Mouse (Mus musculus) spleen, adult 18-20 months (tissue): ENCODE measurements at regions not wholly inside any gene's neighbourhood (a gene's known extent, or its start where the extent isn't known, plus 50 kb on each side); places are given as distances from the start of the nearest gene placed in this dataset.

ENCODE experiments used
- DNase-seq, 2 experiments: peaks; one replicate each; pipeline ENCODE4 v3.0.0; 2022; ENCODE audit warnings: mixed read lengths in 2 of 2

- DNase-seq = no peak
Observed at GRCm38 (mm10) chr2:46358225-46358624, 1241.0 kb upstream of the Zeb2 start.

GRCm38 (mm10) chr2:46356651-46357050, 1239.5 kb upstream of the Zeb2 start:
- DNase-seq = no peak

GRCm38 (mm10) chr2:46340694-46341093, 1223.5 kb upstream of the Zeb2 start:
- no peak for DNase-seq

- no peak for DNase-seq
Observed at GRCm38 (mm10) chr2:46316666-46317065, 1199.5 kb upstream of the Zeb2 start.

GRCm38 (mm10) chr2:46315243-46315642, 1198.0 kb upstream of the Zeb2 start:
- no peak for DNase-seq

- no peak for DNase-seq
Observed at GRCm38 (mm10) chr2:46307582-46308153, 1190.5 kb upstream of the Zeb2 start.

- no peak for DNase-seq
Observed at GRCm38 (mm10) chr2:46302627-46303026, 1185.4 kb upstream of the Zeb2 start.

- DNase-seq = no peak
Observed at GRCm38 (mm10) chr2:46297274-46297843, 1180.2 kb upstream of the Zeb2 start.

- no peak for DNase-seq
Observed at GRCm38 (mm10) chr2:46283929-46284598, 1166.9 kb upstream of the Zeb2 start.

GRCm38 (mm10) chr2:46280822-46281221, 1163.6 kb upstream of the Zeb2 start:
- no peak for DNase-seq

GRCm38 (mm10) chr2:46261618-46262017, 1144.4 kb upstream of the Zeb2 start:
- DNase-seq = no peak

- no peak for DNase-seq
Observed at GRCm38 (mm10) chr2:46251562-46251961, 1134.4 kb upstream of the Zeb2 start.

- no peak for DNase-seq
Observed at GRCm38 (mm10) chr2:46245717-46246116, 1128.5 kb upstream of the Zeb2 start.

GRCm38 (mm10) chr2:46244697-46245096, 1127.5 kb upstream of the Zeb2 start:
- DNase-seq = no peak

GRCm38 (mm10) chr2:46242806-46243205, 1125.6 kb upstream of the Zeb2 start:
- no peak for DNase-seq

GRCm38 (mm10) chr2:46239874-46240273, 1122.7 kb upstream of the Zeb2 start:
- DNase-seq = no peak

GRCm38 (mm10) chr2:46230791-46231450, 1113.7 kb upstream of the Zeb2 start:
- DNase-seq = no peak

GRCm38 (mm10) chr2:46218336-46218957, 1101.3 kb upstream of the Zeb2 start:
- peak in 1 of 2 experiments; percentile 10 for DNase-seq

- DNase-seq = no peak
Observed at GRCm38 (mm10) chr2:46199341-46199740, 1082.1 kb upstream of the Zeb2 start.

- no peak for DNase-seq
Observed at GRCm38 (mm10) chr2:46187265-46187888, 1070.2 kb upstream of the Zeb2 start.

- DNase-seq = no peak
Observed at GRCm38 (mm10) chr2:46183241-46183640, 1066.0 kb upstream of the Zeb2 start.

GRCm38 (mm10) chr2:46179741-46180140, 1062.5 kb upstream of the Zeb2 start:
- DNase-seq = no peak

GRCm38 (mm10) chr2:46168488-46168887, 1051.3 kb upstream of the Zeb2 start:
- DNase-seq = no peak
